Mouse (Mus musculus) kidney, embryonic 15.5 days (tissue): ENCODE data around the gene Actb. TPM values are rescaled to one million over a fixed set of nuclear protein-coding genes. Genes with fewer than 3 reads are reported as not detected.
"Not testable (repeated sequence)": the region's sequence is repeated elsewhere in the genome, so short reads cannot be mapped to it uniquely, and the experiment has no call there.

Experiments used
- ATAC-seq: fragments of 200-750 bp; cut with Nextera tagmentation; replicated peaks from 2 replicates; pipeline ENCODE4 v1.8.0; 2017; ENCODE audit warnings: moderate TSS enrichment; ENCODE audit not compliant: low FRiP score
- H3K27ac ChIP-seq: fragments of 300-500 bp; sonication (generic); 2 replicates; pipeline ENCODE4 v1.5.1; 2015; ENCODE audit warnings: mild to moderate bottlenecking, inconsistent platforms
- H3K27me3 ChIP-seq: fragments of 300-500 bp; sonication (generic); 2 replicates; pipeline ENCODE4 v1.6.1; 2015; ENCODE audit warnings: inconsistent platforms
- H3K36me3 ChIP-seq: fragments of 300-500 bp; sonication (generic); 2 replicates; pipeline ENCODE4 v1.6.1; 2015; ENCODE audit warnings: inconsistent platforms
- H3K4me1 ChIP-seq: fragments of 300-500 bp; sonication (generic); 2 replicates; pipeline ENCODE4 v1.6.1; 2015; ENCODE audit warnings: inconsistent platforms
- H3K4me2 ChIP-seq: fragments of 300-500 bp; sonication (generic); 2 replicates; pipeline ENCODE4 v1.6.1; 2015; ENCODE audit warnings: moderate library complexity, mild to moderate bottlenecking, inconsistent platforms
- H3K4me3 ChIP-seq: fragments of 300-500 bp; sonication (generic); replicated peaks from 2 replicates; pipeline ENCODE4 v1.5.1; 2015; ENCODE audit warnings: mild to moderate bottlenecking, inconsistent platforms
- H3K9ac ChIP-seq: fragments of 300-500 bp; sonication (generic); 2 replicates; pipeline ENCODE4 v1.6.1; 2015; ENCODE audit warnings: mild to moderate bottlenecking, inconsistent platforms
- H3K9me3 ChIP-seq: fragments of 300-500 bp; sonication (generic); replicated peaks from 2 replicates; pipeline ENCODE4 v1.6.1; 2016; ENCODE audit warnings: inconsistent platforms
- WGBS: fragments of 180-500 bp; shearing (Covaris S2); methylation state at CpG from one replicate; pipeline ENCODE4 v1.1.7; 2015; ENCODE audit warnings: mixed read lengths; 5-methylcytosine and 5-hydroxymethylcytosine counted together
- polyA plus RNA-seq: library from polyadenylated mRNA; unstranded; fragments of >200 nt; fragmentation: Nextera tagmentation; extraction: Ambion mirVana; gene quantifications from 2 replicates; pipeline ENCODE4 v1.2.1, GENCODE M21; 2015

Actb gene
- polyA plus RNA-seq, 1 experiment from 2014 or later, result 14,718 TPM

DNA sequence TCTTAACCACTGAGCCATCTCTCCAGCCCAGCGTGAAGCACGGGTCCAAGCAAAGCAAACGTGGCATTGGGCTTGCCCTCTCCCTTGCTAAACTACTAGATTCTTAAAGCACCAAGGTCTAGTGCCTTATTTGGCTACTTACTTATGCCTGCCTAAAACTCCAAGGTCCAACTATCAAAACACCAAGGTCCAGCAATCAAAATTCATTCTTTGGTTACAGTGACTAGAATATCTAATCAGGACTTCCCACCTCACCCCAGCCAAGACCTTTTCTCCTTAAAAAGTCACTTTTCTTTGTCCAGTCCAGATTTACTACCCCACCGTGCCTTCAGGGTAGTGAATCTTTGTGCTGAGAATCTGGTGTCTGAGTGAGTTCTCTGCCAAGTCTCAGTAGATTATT, 8.2 kb downstream of the Actb start:
- ATAC-seq, result no peak

GRCm38 (mm10) chr5:142897568-142898248, 8.8 kb downstream of the Actb start:
- no peak for ATAC-seq
- peaks cover 35% of the 10 kb centered on the region for H3K4me1 ChIP-seq
- H3K9me3 ChIP-seq, result no peaks in the 10 kb centered on the region
- no peak overlapping the region for H3K27ac ChIP-seq
- H3K27me3 ChIP-seq, result no peaks in the 10 kb centered on the region
- peaks cover 47% of the 10 kb centered on the region for H3K36me3 ChIP-seq
- H3K4me2 ChIP-seq, result no peak overlapping the region
- no peak overlapping the region for H3K9ac ChIP-seq
- WGBS, result 88% methylated on average over 7 of the region's 7 CpGs
- H3K4me3 ChIP-seq, result no peak overlapping the region

More for the DNA sequence above, 8.2 kb downstream of the Actb start:
- Histone ChIP-seq H3K9me3 (no peaks in the 10 kb centered on the region), H3K4me1 (peaks cover 41% of the 10 kb centered on the region), H3K9ac (no peak overlapping the region), H3K27me3 (no peaks in the 10 kb centered on the region), H3K4me3 (no peak overlapping the region), H3K27ac (no peak overlapping the region), H3K36me3 (peaks cover 53% of the 10 kb centered on the region), H3K4me2 (no peak overlapping the region)
- WGBS, result 72% methylated on average over 4 of the region's 4 CpGs

GRCm38 (mm10) chr5:142896713-142897112, 9.8 kb downstream of the Actb start:
- peaks cover 37% of the 10 kb centered on the region for H3K36me3 ChIP-seq
- 71% methylated on average over 5 of the region's 5 CpGs for WGBS
- H3K4me3 ChIP-seq, result no peak overlapping the region
- no peaks in the 10 kb centered on the region for H3K27me3 ChIP-seq
- no peak overlapping the region for H3K9ac ChIP-seq
- H3K9me3 ChIP-seq, result no peaks in the 10 kb centered on the region
- H3K27ac ChIP-seq, result peak overlapping the region; percentile 5; the same call in 1 of the 2 replicates
- H3K4me2 ChIP-seq, result no peak overlapping the region
- no peak for ATAC-seq
- H3K4me1 ChIP-seq, result peaks cover 27% of the 10 kb centered on the region

- H3K4me2 ChIP-seq, result peak overlapping the region; percentile 90; the same call in 1 of the 2 replicates
- no peak overlapping the region for H3K9ac ChIP-seq
- H3K9me3 ChIP-seq, result no peaks in the 10 kb centered on the region
- 74% methylated on average over 10 of the region's 10 CpGs for WGBS
- ATAC-seq, result no peak
- peaks cover 32% of the 10 kb centered on the region for H3K36me3 ChIP-seq
- no peaks in the 10 kb centered on the region for H3K27me3 ChIP-seq
- peak overlapping the region; percentile 83; the same call in 1 of the 2 replicates for H3K4me3 ChIP-seq
- H3K27ac ChIP-seq, result peak overlapping the region; percentile 5; the same call in 1 of the 2 replicates
- peaks cover 24% of the 10 kb centered on the region for H3K4me1 ChIP-seq
These were observed 10.4 kb downstream of the Actb start for GRCm38 (mm10) chr5:142896192-142896591.

DNA sequence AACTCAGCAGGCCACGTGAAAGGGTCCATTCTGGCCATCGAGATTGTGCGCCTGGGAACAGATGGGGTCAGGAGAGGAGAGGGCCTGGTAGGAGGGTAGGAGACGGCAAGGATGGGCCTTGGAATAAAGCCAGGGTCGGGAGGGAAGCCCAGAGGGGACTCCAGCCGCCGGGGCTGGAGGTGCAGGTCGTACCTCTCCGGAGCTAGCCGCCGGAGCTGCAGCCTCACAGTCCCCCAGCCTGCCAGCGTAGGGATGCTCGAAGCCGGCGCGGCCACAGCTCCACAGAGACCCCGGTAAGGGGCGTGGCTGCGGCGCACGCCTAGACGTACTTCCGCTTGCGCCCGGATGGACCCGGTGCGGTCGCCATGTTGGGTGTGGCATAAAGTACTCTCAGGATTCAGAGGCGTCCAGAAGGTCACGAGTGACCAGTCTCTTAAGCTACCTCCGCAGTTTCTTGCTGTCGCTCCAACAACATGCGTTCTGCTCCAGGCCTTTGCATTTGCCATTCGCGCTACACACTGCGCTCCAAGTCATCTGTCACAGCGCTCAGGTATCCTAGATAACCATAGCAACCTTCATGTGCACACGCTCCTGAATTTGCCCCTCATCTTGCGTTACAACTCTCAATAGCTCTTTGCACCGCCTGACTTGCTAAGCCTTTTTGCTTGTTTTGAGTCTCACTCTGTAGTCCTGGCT, 11.5 kb downstream of the Actb start, which contains the start of gene Fbxl18:
TSS of gene Fbxl18 (minus strand) at position 504 of the 696 bp plus-strand sequence.
- peak within 1 kb of the TSS; percentile 79 for H3K9ac ChIP-seq
- peak within 1 kb of the TSS; percentile 90 for H3K4me2 ChIP-seq
- ATAC-seq, result peak; percentile 94
- peaks cover 21% of the 10 kb centered on the region for H3K36me3 ChIP-seq
- WGBS, result under 1% methylated on average over 40 of the region's 40 CpGs
- peaks cover 24% of the 10 kb centered on the region for H3K4me1 ChIP-seq
- peak within 1 kb of the TSS; percentile 83 for H3K4me3 ChIP-seq
- H3K27ac ChIP-seq, result peak within 1 kb of the TSS; percentile 78
- H3K27me3 ChIP-seq, result no peaks in the 10 kb centered on the region
- H3K9me3 ChIP-seq, result no peaks in the 10 kb centered on the region

GRCm38 (mm10) chr5:142891396-142891795, 15.2 kb downstream of the Actb start:
- Histone ChIP-seq H3K27me3 (no peaks in the 10 kb centered on the region), H3K4me2 (no peak overlapping the region), H3K9ac (no peak overlapping the region), H3K27ac (no peak overlapping the region), H3K4me1 (peaks cover 24% of the 10 kb centered on the region), H3K36me3 (peaks cover 9% of the 10 kb centered on the region), H3K4me3 (no peak overlapping the region), H3K9me3 (no peaks in the 10 kb centered on the region)
- ATAC-seq, result no peak
- WGBS, result 67% methylated on average over 6 of the region's 6 CpGs

GRCm38 (mm10) chr5:142887533-142887932, 19.0 kb downstream of the Actb start:
- ATAC-seq, H3K4me3 ChIP-seq, H3K27me3 ChIP-seq, H3K9me3 ChIP-seq, H3K4me2 ChIP-seq, H3K4me1 ChIP-seq, H3K9ac ChIP-seq, H3K27ac ChIP-seq: not testable (repeated sequence)
- WGBS, result 89% methylated on average over 3 of the region's 3 CpGs
- peaks cover 44% of the 10 kb centered on the region for H3K36me3 ChIP-seq

- Histone ChIP-seq H3K27ac (no peak overlapping the region), H3K9ac (no peak overlapping the region), H3K4me2 (no peak overlapping the region), H3K4me1 (peaks cover 7% of the 10 kb centered on the region; the same call in 1 of the 2 replicates), H3K27me3 (no peaks in the 10 kb centered on the region), H3K9me3 (no peaks in the 10 kb centered on the region), H3K4me3 (no peak overlapping the region), H3K36me3 (peaks cover 49% of the 10 kb centered on the region)
- 96% methylated on average over 20 of the region's 20 CpGs for WGBS
- ATAC-seq, result no peak
These were observed 19.8 kb downstream of the Actb start for GRCm38 (mm10) chr5:142886761-142887160.

GRCm38 (mm10) chr5:142886181-142886580, 20.4 kb downstream of the Actb start:
- no peak overlapping the region for H3K27ac ChIP-seq

GRCm38 (mm10) chr5:142882471-142882870, 24.1 kb downstream of the Actb start:
- Histone ChIP-seq H3K4me1 (peaks cover 31% of the 10 kb centered on the region), H3K27ac (no peak overlapping the region), H3K9me3 (no peaks in the 10 kb centered on the region), H3K27me3 (no peaks in the 10 kb centered on the region), H3K36me3 (peaks cover 61% of the 10 kb centered on the region), H3K4me2 (no peak overlapping the region), H3K9ac (no peak overlapping the region), H3K4me3 (no peak overlapping the region)
- no peak for ATAC-seq
- 90% methylated on average over 11 of the region's 11 CpGs for WGBS

More at GRCm38 (mm10) chr5:142886181-142886580, 20.4 kb downstream of the Actb start:
- no peaks in the 10 kb centered on the region for H3K9me3 ChIP-seq
- no peak for ATAC-seq
- no peak overlapping the region for H3K4me2 ChIP-seq
- no peaks in the 10 kb centered on the region for H3K27me3 ChIP-seq
- H3K4me3 ChIP-seq, result no peak overlapping the region
- 95% methylated on average over 19 of the region's 19 CpGs for WGBS
- H3K9ac ChIP-seq, result no peak overlapping the region
- peaks cover 50% of the 10 kb centered on the region for H3K36me3 ChIP-seq
- peaks cover 12% of the 10 kb centered on the region for H3K4me1 ChIP-seq

DNA sequence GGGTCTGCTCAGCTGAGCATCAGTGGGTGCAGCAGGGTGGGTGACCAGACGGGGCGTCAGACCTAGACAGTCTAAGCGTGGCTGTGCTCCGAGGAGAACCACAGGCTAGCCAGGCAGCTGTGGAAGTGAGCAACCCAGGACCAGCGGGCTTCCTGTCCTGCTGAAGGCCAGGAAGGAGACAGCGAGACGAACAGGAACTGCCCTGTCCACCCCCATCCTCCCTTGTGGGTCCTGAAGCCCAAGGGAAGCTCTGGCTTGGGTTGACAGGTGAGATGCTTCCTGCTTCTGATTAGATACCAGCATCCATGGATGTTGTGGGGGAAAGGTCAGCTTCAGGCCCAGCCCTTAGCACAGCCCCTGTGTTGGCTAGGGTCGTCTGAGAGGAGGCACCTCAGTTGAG, 24.6 kb downstream of the Actb start:
- Histone ChIP-seq H3K9me3 (no peaks in the 10 kb centered on the region), H3K4me3 (no peak overlapping the region), H3K27me3 (no peaks in the 10 kb centered on the region), H3K36me3 (peaks cover 60% of the 10 kb centered on the region), H3K9ac (no peak overlapping the region), H3K4me2 (no peak overlapping the region), H3K27ac (peak overlapping the region; percentile 86), H3K4me1 (peaks cover 35% of the 10 kb centered on the region)
- WGBS, result 72% methylated on average over 8 of the region's 8 CpGs
- ATAC-seq, result no peak

DNA sequence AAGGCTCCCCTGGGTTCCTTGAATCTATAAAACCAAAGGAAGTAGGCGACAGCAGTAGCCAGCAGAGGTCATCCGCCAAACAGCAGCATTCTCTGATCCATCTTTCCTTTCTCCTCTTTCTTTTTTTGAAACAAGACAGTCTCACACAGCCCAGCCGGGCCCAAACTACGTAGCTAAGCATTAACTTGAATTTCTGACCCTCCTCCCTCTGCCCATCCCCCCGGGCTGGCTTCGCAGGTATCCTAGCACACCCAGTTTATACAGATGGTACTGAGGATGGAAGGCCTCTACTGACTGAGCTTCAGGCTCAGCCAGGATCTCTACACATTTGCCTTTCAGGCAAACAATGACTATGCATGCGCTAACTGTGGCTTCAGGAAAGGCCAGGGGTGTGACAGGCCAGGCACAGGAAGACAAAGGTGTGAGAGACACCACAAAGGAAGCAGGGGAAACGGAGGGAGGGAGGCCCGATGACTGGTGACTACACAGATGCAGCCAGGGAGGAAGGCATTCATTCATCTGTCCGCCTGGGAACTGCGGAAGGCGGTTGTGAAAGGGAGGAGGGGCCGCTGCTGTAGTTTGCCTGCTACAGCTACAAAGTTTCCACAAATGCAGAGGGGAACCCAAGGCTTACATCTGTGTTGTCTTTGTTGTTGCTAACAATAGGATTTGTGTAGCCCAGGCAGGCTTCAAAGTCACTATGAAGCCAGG, 25.6 kb downstream of the Actb start:
- Histone ChIP-seq H3K36me3 (peaks cover 55% of the 10 kb centered on the region), H3K27ac (peak overlapping the region; percentile 86), H3K9me3 (no peaks in the 10 kb centered on the region), H3K4me3 (no peak overlapping the region), H3K9ac (0 out of 2 replicates have a peak overlapping the region, but pooled peaks have one; percentile 21), H3K27me3 (no peaks in the 10 kb centered on the region), H3K4me1 (peaks cover 35% of the 10 kb centered on the region), H3K4me2 (no peak overlapping the region)
- peak; percentile 10; the same call in 1 of the 2 replicates for ATAC-seq
- WGBS, result 32% methylated on average over 13 of the region's 13 CpGs
